Mouse (Mus musculus): Measurements from ENCODE around the gene Gm10491. TPM values are rescaled to one million over a fixed set of nuclear protein-coding genes. Genes with fewer than 3 reads are reported as not detected.

Gm10491 gene
- total RNA-seq, 1 experiment from 2014 or later = not detected

GRCm38 (mm10) chrX:7879819-7880218 is 27.8 kb downstream of the Gm10491 start:
- peak; percentile 80 for DNase-seq

DNA sequence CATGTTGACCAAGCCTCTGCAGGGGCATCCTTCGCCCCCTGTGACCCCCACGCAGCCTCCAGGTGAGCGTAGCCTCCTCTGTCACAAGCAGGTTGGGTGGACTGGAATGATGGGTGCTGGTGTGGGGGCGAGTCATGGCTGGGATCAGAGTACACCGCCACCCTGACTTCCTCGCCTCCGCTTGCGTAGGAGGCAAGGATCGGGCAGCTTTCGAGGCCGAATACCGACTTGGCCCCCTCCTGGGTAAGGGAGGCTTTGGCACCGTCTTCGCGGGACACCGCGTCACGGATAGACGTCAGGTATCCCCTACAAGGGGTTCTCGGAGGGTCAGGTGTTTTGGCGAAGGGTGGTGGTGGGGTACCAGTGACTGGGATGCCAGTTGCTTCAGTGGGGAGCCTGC is 29.1 kb downstream of the Gm10491 start:
- peak; percentile 23 for DNase-seq

DNA sequence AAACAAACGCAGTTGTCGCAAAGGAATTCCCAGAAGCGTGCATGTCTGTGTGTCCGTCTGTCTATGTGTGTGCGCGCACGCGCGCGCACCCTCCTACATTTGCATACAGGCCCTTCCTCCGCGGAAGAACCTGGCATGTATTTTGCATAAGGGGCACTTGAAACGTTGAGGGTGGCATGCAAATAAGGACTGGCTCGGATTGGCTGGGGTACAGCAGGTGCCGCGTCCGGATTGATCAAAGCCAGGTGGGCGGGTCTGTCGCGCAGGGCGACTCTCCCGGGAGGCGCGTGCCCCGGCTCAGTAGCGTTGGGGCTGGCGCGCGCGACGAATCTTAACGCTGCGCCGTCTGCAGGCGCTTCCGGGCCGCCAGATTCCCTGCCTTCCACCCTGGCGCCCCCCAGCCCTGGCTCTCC is 29.6 kb downstream of the Gm10491 start, which contains the start of gene Pim2:
Pim2 (plus strand) TSS at position 256 of the 413 bp plus-strand sequence.
- peak; percentile 92 for DNase-seq

GRCm38 (mm10) chrX:7869826-7870225 is 37.8 kb downstream of the Gm10491 start:
- DNase-seq = no peak

GRCm38 (mm10) chrX:7868506-7868905 is 39.1 kb downstream of the Gm10491 start:
- no peak for DNase-seq

DNA sequence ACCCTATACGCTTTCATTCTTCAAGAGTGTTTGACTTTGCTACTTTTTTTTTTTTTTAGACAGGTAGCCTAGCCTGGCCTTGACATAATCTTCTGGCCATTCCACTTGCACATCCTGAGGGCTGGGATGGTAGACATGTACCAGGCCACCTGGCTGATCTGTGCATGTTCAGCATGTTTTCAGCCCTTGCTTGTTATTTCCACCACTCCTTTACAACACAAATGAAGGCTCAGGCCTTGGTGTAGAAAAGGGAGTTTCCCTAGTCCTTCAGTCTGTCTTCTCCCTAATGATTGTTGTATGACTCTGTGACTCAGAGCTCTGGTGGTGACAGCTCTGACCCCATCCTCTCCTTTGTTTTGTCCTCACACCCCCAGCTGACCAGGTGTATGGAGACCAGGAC is 40.5 kb downstream of the Gm10491 start:
- no peak for DNase-seq

GRCm38 (mm10) chrX:7865786-7866185 is 41.8 kb downstream of the Gm10491 start:
- no peak for DNase-seq

DNA sequence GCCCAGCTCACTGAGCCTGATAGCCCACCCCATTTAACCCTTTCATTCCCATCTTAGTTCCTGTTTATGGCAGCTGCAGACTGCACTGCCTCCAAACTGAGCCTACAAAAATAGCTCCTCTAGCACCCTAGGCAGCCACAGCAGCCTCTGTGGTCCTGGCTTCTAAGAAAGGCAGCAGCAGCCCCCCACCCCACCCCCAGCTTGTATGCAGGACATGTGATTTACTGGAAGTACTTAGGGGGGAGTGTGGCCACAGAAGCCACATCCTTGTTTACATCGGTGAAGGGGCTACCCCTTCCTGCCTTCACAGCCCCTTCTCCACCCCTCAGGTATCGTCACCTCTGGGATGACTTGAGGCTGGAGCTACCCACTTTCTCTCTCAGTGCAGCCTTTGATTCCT is 42.3 kb downstream of the Gm10491 start:
- DNase-seq = no peak

- DNase-seq = no peak
Observed at GRCm38 (mm10) chrX:7864551-7864950, 43.1 kb downstream of the Gm10491 start.

DNA sequence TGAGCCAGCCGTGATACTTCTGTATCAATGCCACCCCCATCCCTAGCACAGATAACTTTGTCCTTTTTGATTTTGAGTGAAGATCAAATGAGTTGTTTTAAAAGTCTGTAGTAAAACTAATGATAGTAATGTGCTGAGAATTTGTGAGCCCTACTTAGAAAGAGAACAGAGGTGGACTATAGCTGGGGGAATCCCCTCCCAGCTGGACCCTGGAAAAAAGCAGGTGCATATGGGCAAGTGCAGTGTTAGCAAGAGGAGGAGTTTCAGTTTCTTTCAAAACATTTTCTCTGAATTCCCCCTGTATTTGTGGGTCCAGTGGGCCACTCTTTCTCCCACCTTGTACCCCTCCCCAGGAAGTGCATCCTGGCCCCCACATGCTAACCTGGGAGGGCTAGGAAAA is 44.5 kb downstream of the Gm10491 start:
- no peak for DNase-seq

DNA sequence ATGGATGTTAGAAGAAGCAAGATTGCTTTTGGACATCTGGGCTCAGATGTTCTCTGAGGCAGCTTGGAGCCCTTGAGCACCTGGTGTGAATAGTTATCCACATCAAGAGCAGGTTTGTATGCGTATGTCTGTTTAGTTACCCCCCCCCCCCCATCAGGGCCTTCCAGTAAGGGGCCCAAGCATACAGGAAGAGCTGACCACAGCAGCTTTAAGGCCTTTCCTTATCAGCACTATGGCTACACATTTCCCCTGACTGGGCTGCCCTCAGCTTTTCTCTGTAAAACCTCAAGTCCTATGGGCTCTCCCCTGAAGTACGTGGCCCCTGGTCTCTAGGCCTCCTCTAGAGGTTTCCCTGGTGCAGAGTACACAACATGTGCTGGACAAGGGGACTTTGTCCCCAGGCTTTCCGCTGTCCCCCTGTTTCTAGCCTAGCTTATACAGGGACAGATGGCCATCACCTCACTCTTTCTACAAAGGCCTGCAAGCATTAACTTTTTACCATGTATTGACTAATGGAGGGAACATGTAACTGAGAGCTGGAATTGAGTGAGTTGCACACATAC is 48.4 kb downstream of the Gm10491 start:
- no peak for DNase-seq

Other genes with a start within 250 kb of the Gm10491 start
- gene Plp2, start 236.4 kb downstream of the Gm10491 start, total RNA-seq (2021) = 75.2 and 76.6 TPM in 2 replicates
- gene Magix, start 226.6 kb downstream of the Gm10491 start, total RNA-seq (2021) = 4.2 and 5.1 TPM in 2 replicates
- gene Gpkow, start 210.7 kb downstream of the Gm10491 start, total RNA-seq (2021) = 45.4 and 47.9 TPM in 2 replicates
- 51.1 and 57.3 TPM in 2 replicates for gene Wdr45, start 193.5 kb downstream of the Gm10491 start, total RNA-seq (2021)
- 0.52 TPM in 1 of 2 replicates, not detected in the other for gene Gm45208, start 185.6 kb downstream of the Gm10491 start, total RNA-seq (2021)
- 11.1 and 11.8 TPM in 2 replicates for gene Praf2, start 179.4 kb downstream of the Gm10491 start, total RNA-seq (2021)
- 4.2 TPM in 2 replicates for gene Ccdc120, start 156.9 kb downstream of the Gm10491 start, total RNA-seq (2021)
- 41.0 and 45.4 TPM in 2 replicates for gene Tfe3, start 145.3 kb downstream of the Gm10491 start, total RNA-seq (2021)
- gene Gripap1, start 118.1 kb downstream of the Gm10491 start, total RNA-seq (2021) = 49.0 and 56.4 TPM in 2 replicates
- 0.93 and 1.3 TPM in 2 replicates for gene Kcnd1, start 85.5 kb downstream of the Gm10491 start, total RNA-seq (2021)
- gene Otud5, start 66.5 kb downstream of the Gm10491 start, total RNA-seq (2021) = 62.4 and 64.8 TPM in 2 replicates
- 7.4 and 9.8 TPM in 2 replicates for gene Pim2, start 29.6 kb downstream of the Gm10491 start, total RNA-seq (2021)
- gene Slc35a2, start 23.8 kb downstream of the Gm10491 start, total RNA-seq (2021) = 33.4 and 38.0 TPM in 2 replicates
- gene Pqbp1, start 8.6 kb downstream of the Gm10491 start, total RNA-seq (2021) = 94.6 and 98.0 TPM in 2 replicates
- gene Timm17b, start 8.5 kb downstream of the Gm10491 start, total RNA-seq (2021) = 83.5 and 99.8 TPM in 2 replicates
- gene Gm10490, start 1.7 kb upstream of the Gm10491 start, total RNA-seq (2021) = not detected in 2 replicates
- gene Pcsk1n, start 12.0 kb upstream of the Gm10491 start, total RNA-seq (2021) = 40.3 and 50.2 TPM in 2 replicates
- gene Eras, start 20.8 kb upstream of the Gm10491 start, total RNA-seq (2021) = not detected in 2 replicates
- 18.1 and 18.2 TPM in 2 replicates for gene Hdac6, start 40.1 kb upstream of the Gm10491 start, total RNA-seq (2021)
- gene Gata1, start 70.2 kb upstream of the Gm10491 start, total RNA-seq (2021) = 0.38 and 2.5 TPM in 2 replicates
- gene Glod5, start 110.7 kb upstream of the Gm10491 start, total RNA-seq (2021) = not detected in 2 replicates
- 16.7 and 17.5 TPM in 2 replicates for gene Suv39h1, start 166.9 kb upstream of the Gm10491 start, total RNA-seq (2021)
- gene Was, start 182.7 kb upstream of the Gm10491 start, total RNA-seq (2021) = 1.9 and 6.8 TPM in 2 replicates
- gene Wdr13, start 225.1 kb upstream of the Gm10491 start, total RNA-seq (2021) = 51.0 and 54.3 TPM in 2 replicates
- gene Rbm3, start 238.0 kb upstream of the Gm10491 start, total RNA-seq (2021) = 192 and 276 TPM in 2 replicates